Mouse (Mus musculus) frontal cortex, postnatal 14 days (tissue): ENCODE data around the gene Mecom.
"Not testable (repeated sequence)": the region's sequence is repeated elsewhere in the genome, so short reads cannot be mapped to it uniquely, and the experiment has no call there.

Source experiments
- DNase-seq, 2 experiments: peaks; one replicate each; pipeline ENCODE4 v3.0.0; 2022; ENCODE audit warnings: low spot score in 2 of 2

The Mecom gene

GRCm38 (mm10) chr3:30253714-30254113 is 294.1 kb downstream of the Mecom start:
- no peak for DNase-seq

- no peak for DNase-seq
These were observed 299.0 kb downstream of the Mecom start for GRCm38 (mm10) chr3:30248656-30249384.

- no peak for DNase-seq
These were observed 300.6 kb downstream of the Mecom start for GRCm38 (mm10) chr3:30247256-30247655.

- no peak for DNase-seq
These were observed 301.3 kb downstream of the Mecom start for GRCm38 (mm10) chr3:30246431-30247041.

- DNase-seq: no peak
These were observed 301.9 kb downstream of the Mecom start for GRCm38 (mm10) chr3:30245950-30246349.

GRCm38 (mm10) chr3:30244401-30244871 is 303.4 kb downstream of the Mecom start:
- no peak for DNase-seq

GRCm38 (mm10) chr3:30243776-30244275 is 304.0 kb downstream of the Mecom start:
- no peak for DNase-seq

- DNase-seq: no peak
These were observed 308.4 kb downstream of the Mecom start for GRCm38 (mm10) chr3:30239416-30239815.

GRCm38 (mm10) chr3:30237493-30237892 is 310.3 kb downstream of the Mecom start:
- DNase-seq: no peak

- DNase-seq: no peak
These were observed 313.8 kb downstream of the Mecom start for GRCm38 (mm10) chr3:30234018-30234417.

- DNase-seq: no peak
These were observed 319.7 kb downstream of the Mecom start for GRCm38 (mm10) chr3:30227964-30228670.

- DNase-seq: no peak
These were observed 320.9 kb downstream of the Mecom start for GRCm38 (mm10) chr3:30226928-30227370.

- not testable (repeated sequence) for DNase-seq
These were observed 322.6 kb downstream of the Mecom start for GRCm38 (mm10) chr3:30225200-30225599.

GRCm38 (mm10) chr3:30220701-30221412 is 327.0 kb downstream of the Mecom start:
- DNase-seq: no peak

- no peak for DNase-seq
These were observed 327.9 kb downstream of the Mecom start for GRCm38 (mm10) chr3:30219891-30220290.

GRCm38 (mm10) chr3:30219190-30219884 is 328.5 kb downstream of the Mecom start:
- no peak for DNase-seq

- DNase-seq: no peak
These were observed 333.2 kb downstream of the Mecom start for GRCm38 (mm10) chr3:30214607-30215006.

GRCm38 (mm10) chr3:30213540-30214170 is 334.2 kb downstream of the Mecom start:
- no peak for DNase-seq

- DNase-seq: no peak
These were observed 335.0 kb downstream of the Mecom start for GRCm38 (mm10) chr3:30212802-30213201.

- DNase-seq: no peak
These were observed 338.7 kb downstream of the Mecom start for GRCm38 (mm10) chr3:30209131-30209530.

GRCm38 (mm10) chr3:30207886-30208285 is 339.9 kb downstream of the Mecom start:
- DNase-seq: no peak
